Mouse (Mus musculus): ENCODE measurements around the gene Lcn4. TPM values are rescaled to one million over a fixed set of nuclear protein-coding genes. Genes with fewer than 3 reads are reported as not detected.
A peak's percentile ranks its signal among the peaks of the same experiment; 100 is the strongest.

The Lcn4 gene
- polyA plus RNA-seq, 1 experiment from 2014 or later = not detected

GRCm38 (mm10) chr2:26632541-26633395 is 38.3 kb downstream of the Lcn4 start:
- no peaks in the 10 kb centered on the region for H3K27me3 ChIP-seq (replicated peaks)
- H3K4me3 ChIP-seq (replicated peaks) = no peak overlapping the region
- H3K9ac ChIP-seq = no peak overlapping the region
- H3K9me3 ChIP-seq = no peaks in the 10 kb centered on the region
- WGBS = 76% methylated on average over 16 of the region's 16 CpGs
- no peak for ATAC-seq (ENCODE audit: insufficient read depth, low FRiP score, low read depth)
- peaks cover 34% of the 10 kb centered on the region for H3K36me3 ChIP-seq
- H3K4me1 ChIP-seq = peaks cover 23% of the 10 kb centered on the region
- no peak overlapping the region for H3K27ac ChIP-seq
- no peak overlapping the region for H3K4me2 ChIP-seq

- peak overlapping the region; percentile 96 for H3K4me2 ChIP-seq
- peak overlapping the region; percentile 67 for H3K4me3 ChIP-seq (replicated peaks)
- WGBS = 24% methylated on average over 5 of the region's 5 CpGs
- ATAC-seq (ENCODE audit: insufficient read depth, low FRiP score, low read depth) = 0 out of 2 replicates have a peak, but pooled peaks have one; percentile 18
- peaks cover 15% of the 10 kb centered on the region for H3K4me1 ChIP-seq
- peak overlapping the region; percentile 75 for H3K9ac ChIP-seq
- no peaks in the 10 kb centered on the region for H3K27me3 ChIP-seq (replicated peaks)
- no peaks in the 10 kb centered on the region for H3K9me3 ChIP-seq
- 0 out of 2 replicates have a peak, but pooled peaks cover under 1% of the 10 kb centered on the region for H3K36me3 ChIP-seq
- peak overlapping the region; percentile 28; the same call in 1 of the 2 replicates for H3K27ac ChIP-seq
Observed at GRCm38 (mm10) chr2:26628792-26629437, 42.2 kb downstream of the Lcn4 start.

GRCm38 (mm10) chr2:26627921-26628739 is 43.0 kb downstream of the Lcn4 start, which contains the start of gene Fam69b:
Gene Fam69b, plus strand, starts transcription at chr2:26628457.
- Histone ChIP-seq H3K36me3 (no peaks in the 10 kb centered on the region), H3K4me2 (peak within 1 kb of the TSS; percentile 96), H3K9ac (peak within 1 kb of the TSS; percentile 75), H3K27ac (peak within 1 kb of the TSS; percentile 28; the same call in 1 of the 2 replicates), H3K4me1 (peaks cover 15% of the 10 kb centered on the region), H3K9me3 (no peaks in the 10 kb centered on the region), H3K27me3 (replicated peaks) (no peaks in the 10 kb centered on the region), H3K4me3 (replicated peaks) (peak within 1 kb of the TSS; percentile 67)
- ATAC-seq (ENCODE audit: insufficient read depth, low FRiP score, low read depth) = peak; percentile 45
- WGBS = 1% methylated on average over 70 of the region's 70 CpGs

GRCm38 (mm10) chr2:26626081-26626480 is 45.0 kb downstream of the Lcn4 start:
- WGBS = 74% methylated on average over 3 of the region's 3 CpGs
- no peaks in the 10 kb centered on the region for H3K27me3 ChIP-seq (replicated peaks)
- no peak overlapping the region for H3K9ac ChIP-seq
- no peak overlapping the region for H3K4me3 ChIP-seq (replicated peaks)
- no peaks in the 10 kb centered on the region for H3K36me3 ChIP-seq
- H3K4me1 ChIP-seq = peaks cover 15% of the 10 kb centered on the region
- H3K4me2 ChIP-seq = no peak overlapping the region
- no peak for ATAC-seq (ENCODE audit: insufficient read depth, low FRiP score, low read depth)
- no peaks in the 10 kb centered on the region for H3K9me3 ChIP-seq
- no peak overlapping the region for H3K27ac ChIP-seq

- Histone ChIP-seq H3K4me3 (replicated peaks) (no peak overlapping the region), H3K9me3 (no peaks in the 10 kb centered on the region), H3K4me2 (no peak overlapping the region), H3K27me3 (replicated peaks) (no peaks in the 10 kb centered on the region), H3K36me3 (no peaks in the 10 kb centered on the region), H3K27ac (no peak overlapping the region), H3K9ac (no peak overlapping the region), H3K4me1 (peaks cover 15% of the 10 kb centered on the region)
- no peak for ATAC-seq (ENCODE audit: insufficient read depth, low FRiP score, low read depth)
- WGBS = 75% methylated on average over 3 of the region's 3 CpGs
Observed at GRCm38 (mm10) chr2:26625419-26625818, 45.7 kb downstream of the Lcn4 start.

GRCm38 (mm10) chr2:26622984-26623383 is 48.1 kb downstream of the Lcn4 start:
- 59% methylated on average over 5 of the region's 5 CpGs for WGBS
- no peak overlapping the region for H3K9ac ChIP-seq
- H3K27ac ChIP-seq = no peak overlapping the region
- no peaks in the 10 kb centered on the region for H3K36me3 ChIP-seq
- no peaks in the 10 kb centered on the region for H3K4me1 ChIP-seq
- H3K4me3 ChIP-seq (replicated peaks) = no peak overlapping the region
- no peak overlapping the region for H3K4me2 ChIP-seq
- H3K27me3 ChIP-seq (replicated peaks) = no peaks in the 10 kb centered on the region
- ATAC-seq (ENCODE audit: insufficient read depth, low FRiP score, low read depth) = no peak
- no peaks in the 10 kb centered on the region for H3K9me3 ChIP-seq

GRCm38 (mm10) chr2:26621246-26621645 is 49.8 kb downstream of the Lcn4 start:
- no peak overlapping the region for H3K4me3 ChIP-seq (replicated peaks)
- no peaks in the 10 kb centered on the region for H3K36me3 ChIP-seq
- H3K9me3 ChIP-seq = no peaks in the 10 kb centered on the region
- no peak overlapping the region for H3K9ac ChIP-seq
- no peaks in the 10 kb centered on the region for H3K4me1 ChIP-seq
- no peak overlapping the region for H3K27ac ChIP-seq
- no peak overlapping the region for H3K4me2 ChIP-seq
- no peaks in the 10 kb centered on the region for H3K27me3 ChIP-seq (replicated peaks)
- no peak; the same call in 1 of the 2 replicates for ATAC-seq (ENCODE audit: insufficient read depth, low FRiP score, low read depth)
- 37% methylated on average over 2 of the region's 2 CpGs for WGBS

GRCm38 (mm10) chr2:26617928-26618327 is 53.2 kb downstream of the Lcn4 start:
- Histone ChIP-seq H3K4me3 (replicated peaks) (no peak overlapping the region), H3K27ac (no peak overlapping the region), H3K9ac (no peak overlapping the region), H3K36me3 (no peaks in the 10 kb centered on the region), H3K4me1 (no peaks in the 10 kb centered on the region), H3K9me3 (no peaks in the 10 kb centered on the region), H3K27me3 (replicated peaks) (no peaks in the 10 kb centered on the region), H3K4me2 (no peak overlapping the region)
- 49% methylated on average over 7 of the region's 7 CpGs for WGBS
- ATAC-seq (ENCODE audit: insufficient read depth, low FRiP score, low read depth) = no peak

Other genes with a start within 250 kb of the Lcn4 start
- gene Sec16a, start 226.1 kb downstream of the Lcn4 start, polyA plus RNA-seq (2015; fragmentation: Nextera tagmentation; extraction: Ambion mirVana) = 22.3 and 24.0 TPM in 2 replicates
- gene Notch1, start 154.6 kb downstream of the Lcn4 start, polyA plus RNA-seq (2015; fragmentation: Nextera tagmentation; extraction: Ambion mirVana) = 16.1 and 17.9 TPM in 2 replicates
- gene Egfl7, start 91.3 kb downstream of the Lcn4 start, polyA plus RNA-seq (2015; fragmentation: Nextera tagmentation; extraction: Ambion mirVana) = 121 and 128 TPM in 2 replicates
- gene Gm20532, start 84.6 kb downstream of the Lcn4 start, polyA plus RNA-seq (2015; fragmentation: Nextera tagmentation; extraction: Ambion mirVana) = not detected in 2 replicates
- 60.1 and 63.4 TPM in 2 replicates for gene Agpat2, start 66.9 kb downstream of the Lcn4 start, polyA plus RNA-seq (2015; fragmentation: Nextera tagmentation; extraction: Ambion mirVana)
- gene Fam69b, start 42.8 kb downstream of the Lcn4 start, polyA plus RNA-seq (2015; fragmentation: Nextera tagmentation; extraction: Ambion mirVana) = 28.9 and 33.7 TPM in 2 replicates
- gene Abo, start 193.7 kb upstream of the Lcn4 start, polyA plus RNA-seq (2015; fragmentation: Nextera tagmentation; extraction: Ambion mirVana) = 0.12 and 0.17 TPM in 2 replicates
- gene Surf6, start 231.6 kb upstream of the Lcn4 start, polyA plus RNA-seq (2015; fragmentation: Nextera tagmentation; extraction: Ambion mirVana) = 24.9 and 25.2 TPM in 2 replicates
- gene Med22, start 239.4 kb upstream of the Lcn4 start, polyA plus RNA-seq (2015; fragmentation: Nextera tagmentation; extraction: Ambion mirVana) = 40.3 and 45.7 TPM in 2 replicates
- 494 and 609 TPM in 2 replicates for gene Rpl7a, start 239.5 kb upstream of the Lcn4 start, polyA plus RNA-seq (2015; fragmentation: Nextera tagmentation; extraction: Ambion mirVana)
- 40.4 and 40.8 TPM in 2 replicates for gene Surf2, start 245.1 kb upstream of the Lcn4 start, polyA plus RNA-seq (2015; fragmentation: Nextera tagmentation; extraction: Ambion mirVana)
- 62.1 and 65.7 TPM in 2 replicates for gene Surf1, start 245.2 kb upstream of the Lcn4 start, polyA plus RNA-seq (2015; fragmentation: Nextera tagmentation; extraction: Ambion mirVana)